Mouse (Mus musculus): ENCODE results near the gene Pdlim5. TPM values are rescaled to one million over a fixed set of nuclear protein-coding genes. Genes with fewer than 3 reads are reported as not detected.

Gene Pdlim5
- polyA plus RNA-seq (2015; fragmentation: Illumina TruSeq; extraction: RNeasy Lipid Tissue Mini Kit (QIAGEN cat#74804); ENCODE audit: insufficient read depth, low replicate concordance), result 43.0 TPM

GRCm38 (mm10) chr3:142395520-142396193 is at the start of gene Pdlim5:
Pdlim5 (minus strand) TSS chr3:142395696.

Other genes starting within 250 kb of the Pdlim5 start
- gene Bmpr1b, start 226.3 kb downstream of the Pdlim5 start, polyA plus RNA-seq (2015; fragmentation: Illumina TruSeq; extraction: RNeasy Lipid Tissue Mini Kit (QIAGEN cat#74804); ENCODE audit: insufficient read depth, low replicate concordance), result 0.04 TPM
- gene Gbp5, start 98.3 kb upstream of the Pdlim5 start, polyA plus RNA-seq (2015; fragmentation: Illumina TruSeq; extraction: RNeasy Lipid Tissue Mini Kit (QIAGEN cat#74804); ENCODE audit: insufficient read depth, low replicate concordance), result 47.0 TPM
- gene Gbp7, start 134.6 kb upstream of the Pdlim5 start, polyA plus RNA-seq (2015; fragmentation: Illumina TruSeq; extraction: RNeasy Lipid Tissue Mini Kit (QIAGEN cat#74804); ENCODE audit: insufficient read depth, low replicate concordance), result 35.6 TPM
- 61.1 TPM for gene Gbp3, start 164.3 kb upstream of the Pdlim5 start, polyA plus RNA-seq (2015; fragmentation: Illumina TruSeq; extraction: RNeasy Lipid Tissue Mini Kit (QIAGEN cat#74804); ENCODE audit: insufficient read depth, low replicate concordance)
- 1.5 TPM for gene Gbp2b, start 199.2 kb upstream of the Pdlim5 start, polyA plus RNA-seq (2015; fragmentation: Illumina TruSeq; extraction: RNeasy Lipid Tissue Mini Kit (QIAGEN cat#74804); ENCODE audit: insufficient read depth, low replicate concordance)
- 63.6 TPM for gene Gbp2, start 224.9 kb upstream of the Pdlim5 start, polyA plus RNA-seq (2015; fragmentation: Illumina TruSeq; extraction: RNeasy Lipid Tissue Mini Kit (QIAGEN cat#74804); ENCODE audit: insufficient read depth, low replicate concordance)